Mouse (Mus musculus) erythroblast, embryonic 14.5 days (primary cell): ENCODE data around the gene Tsga10.

Experiments
- GATA1 ChIP-seq: IDR thresholded peaks from 2 replicates; pipeline ENCODE4 v1.6.1; 2012; ENCODE audit warnings: low read length, inconsistent platforms, mixed read lengths
- TAL1 ChIP-seq: IDR thresholded peaks from 3 replicates; pipeline ENCODE4 v1.6.1; 2012; ENCODE audit warnings: low read length, inconsistent platforms, mixed read lengths

- TF ChIP-seq GATA1, result no peak
- TF ChIP-seq TAL1, result no peak
Observed at GRCm38 (mm10) chr1:37800298-37800697, 65.9 kb downstream of the Tsga10 start.
